Mouse (Mus musculus): ENCODE results near the gene Npas3. TPM values are rescaled to one million over a fixed set of nuclear protein-coding genes. Genes with fewer than 3 reads are reported as not detected.

Npas3 gene
- polyA plus RNA-seq, 1 experiment from 2014 or later, result 1.3 TPM

DNA sequence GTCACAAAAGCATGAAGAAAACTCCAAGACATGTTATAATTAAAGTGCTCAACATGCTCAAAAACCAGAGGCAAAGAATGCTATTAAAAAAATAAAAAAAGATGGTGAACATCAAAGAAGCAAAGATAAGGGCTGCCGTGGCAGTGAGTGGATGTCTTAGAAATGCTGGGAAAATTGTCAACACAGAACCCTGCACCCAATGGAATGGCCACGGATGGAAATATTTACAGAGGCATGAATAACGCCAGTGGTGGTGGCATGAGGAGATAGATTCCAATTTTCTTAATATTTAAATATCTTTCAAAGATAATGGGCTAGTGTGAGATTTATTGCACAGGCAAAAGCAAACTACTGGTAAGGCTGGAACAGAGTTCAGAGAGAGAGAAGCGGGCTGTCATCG, 628.2 kb downstream of the Npas3 start:
- H3K9me3 ChIP-seq (replicated peaks; ENCODE audit: control insufficient read depth, low read length), result no peaks in the 10 kb centered on the region
- no peak overlapping the region for H3K4me3 ChIP-seq (ENCODE audit: low read depth, low read length)
- WGBS (ENCODE audit: insufficient replicate concordance), result 72% methylated on average over 5 of the region's 5 CpGs
- H3K9ac ChIP-seq (ENCODE audit: low read depth, low read length), result no peak overlapping the region
- no peaks in the 10 kb centered on the region for H3K4me1 ChIP-seq (ENCODE audit: control insufficient read depth, insufficient read depth, low read length)
- ATAC-seq (replicated peaks; ENCODE audit: insufficient number of reproducible peaks, low FRiP score, low TSS enrichment), result no peak
- H3K4me2 ChIP-seq, result no peak overlapping the region
- no peaks in the 10 kb centered on the region for H3K27me3 ChIP-seq (ENCODE audit: control insufficient read depth, insufficient read depth, low read length)
- H3K36me3 ChIP-seq (ENCODE audit: control insufficient read depth, insufficient read depth, low read length), result no peaks in the 10 kb centered on the region
- H3K27ac ChIP-seq (ENCODE audit: low read depth, low read length), result no peak overlapping the region

DNA sequence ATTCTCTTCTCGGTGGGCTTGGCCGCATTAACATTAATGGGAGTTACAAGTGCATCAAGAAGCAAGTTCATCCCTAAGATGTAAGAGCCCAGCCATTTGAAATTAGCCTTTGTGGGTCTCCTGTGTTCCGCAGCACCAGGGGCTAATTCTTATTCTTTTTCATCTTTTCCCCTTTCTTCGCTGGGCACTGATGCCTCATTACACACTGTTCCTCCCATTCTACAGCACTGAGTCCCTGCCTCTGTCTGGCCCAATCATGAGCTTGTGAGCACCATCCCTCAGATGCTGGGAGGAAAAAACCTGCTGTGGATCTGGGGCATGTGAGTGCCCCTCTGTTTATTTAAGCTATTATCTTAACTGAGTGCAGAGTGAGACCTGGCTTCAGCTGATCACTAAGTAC, 633.2 kb downstream of the Npas3 start:
- Histone ChIP-seq H3K9ac (ENCODE audit: low read depth, low read length) (no peak overlapping the region), H3K27ac (ENCODE audit: low read depth, low read length) (no peak overlapping the region), H3K36me3 (ENCODE audit: control insufficient read depth, insufficient read depth, low read length) (no peaks in the 10 kb centered on the region), H3K27me3 (ENCODE audit: control insufficient read depth, insufficient read depth, low read length) (no peaks in the 10 kb centered on the region), H3K4me2 (no peak overlapping the region), H3K4me1 (ENCODE audit: control insufficient read depth, insufficient read depth, low read length) (no peaks in the 10 kb centered on the region), H3K9me3 (replicated peaks; ENCODE audit: control insufficient read depth, low read length) (no peaks in the 10 kb centered on the region), H3K4me3 (ENCODE audit: low read depth, low read length) (no peak overlapping the region)
- WGBS (ENCODE audit: insufficient replicate concordance), result 86% methylated on average over 4 of the region's 4 CpGs
- no peak for ATAC-seq (replicated peaks; ENCODE audit: insufficient number of reproducible peaks, low FRiP score, low TSS enrichment)

DNA sequence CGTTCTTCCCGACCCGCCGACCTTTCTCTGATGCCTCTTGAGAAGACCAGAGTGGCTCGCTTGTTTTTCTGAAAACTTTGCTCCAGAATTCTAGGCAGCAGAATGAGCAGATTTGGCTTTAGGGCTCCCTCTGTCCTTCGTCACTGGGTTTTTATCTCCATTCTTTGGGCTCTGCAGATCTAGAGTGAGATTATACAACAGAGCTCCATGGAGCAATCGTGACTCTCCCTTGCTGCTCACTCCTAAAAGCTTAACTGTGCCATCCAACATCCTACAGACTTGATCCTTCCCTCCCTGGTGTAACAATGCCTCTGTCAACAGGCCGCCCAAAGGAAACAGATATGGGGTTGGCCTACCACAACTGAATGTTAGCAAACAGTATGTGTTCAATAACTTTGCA, 634.4 kb downstream of the Npas3 start:
- Histone ChIP-seq H3K27ac (ENCODE audit: low read depth, low read length) (no peak overlapping the region), H3K4me1 (ENCODE audit: control insufficient read depth, insufficient read depth, low read length) (no peaks in the 10 kb centered on the region), H3K4me2 (no peak overlapping the region), H3K9me3 (replicated peaks; ENCODE audit: control insufficient read depth, low read length) (no peaks in the 10 kb centered on the region), H3K9ac (ENCODE audit: low read depth, low read length) (no peak overlapping the region), H3K36me3 (ENCODE audit: control insufficient read depth, insufficient read depth, low read length) (no peaks in the 10 kb centered on the region), H3K4me3 (ENCODE audit: low read depth, low read length) (no peak overlapping the region), H3K27me3 (ENCODE audit: control insufficient read depth, insufficient read depth, low read length) (no peaks in the 10 kb centered on the region)
- no peak for ATAC-seq (replicated peaks; ENCODE audit: insufficient number of reproducible peaks, low FRiP score, low TSS enrichment)
- WGBS (ENCODE audit: insufficient replicate concordance), result 65% methylated on average over 8 of the region's 8 CpGs

DNA sequence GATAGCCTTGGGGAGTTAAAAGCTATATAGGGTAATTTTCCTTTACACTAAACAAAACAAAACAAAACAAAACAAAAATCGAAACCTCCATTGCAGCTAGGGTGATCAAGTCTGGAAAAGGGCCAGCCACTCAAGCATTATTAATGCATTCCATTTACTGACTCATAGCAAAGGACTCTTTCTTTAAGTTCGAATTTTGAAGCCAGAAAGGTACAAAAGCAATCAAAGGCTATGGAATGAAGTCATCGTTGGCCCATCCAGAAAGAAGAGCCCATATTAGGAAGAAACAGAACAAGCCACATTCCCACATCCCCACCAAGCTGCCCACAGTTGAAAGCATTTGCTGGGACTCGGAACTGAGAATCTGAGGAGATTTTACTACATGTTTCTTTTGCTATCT, 640.1 kb downstream of the Npas3 start:
- H3K36me3 ChIP-seq (ENCODE audit: control insufficient read depth, insufficient read depth, low read length), result no peaks in the 10 kb centered on the region
- H3K27me3 ChIP-seq (ENCODE audit: control insufficient read depth, insufficient read depth, low read length), result no peaks in the 10 kb centered on the region
- no peak for ATAC-seq (replicated peaks; ENCODE audit: insufficient number of reproducible peaks, low FRiP score, low TSS enrichment)
- no peaks in the 10 kb centered on the region for H3K9me3 ChIP-seq (replicated peaks; ENCODE audit: control insufficient read depth, low read length)
- no peak overlapping the region for H3K27ac ChIP-seq (ENCODE audit: low read depth, low read length)
- 61% methylated on average over 4 of the region's 4 CpGs for WGBS (ENCODE audit: insufficient replicate concordance)
- H3K4me1 ChIP-seq (ENCODE audit: control insufficient read depth, insufficient read depth, low read length), result no peaks in the 10 kb centered on the region
- no peak overlapping the region for H3K4me3 ChIP-seq (ENCODE audit: low read depth, low read length)
- H3K9ac ChIP-seq (ENCODE audit: low read depth, low read length), result no peak overlapping the region
- no peak overlapping the region for H3K4me2 ChIP-seq

DNA sequence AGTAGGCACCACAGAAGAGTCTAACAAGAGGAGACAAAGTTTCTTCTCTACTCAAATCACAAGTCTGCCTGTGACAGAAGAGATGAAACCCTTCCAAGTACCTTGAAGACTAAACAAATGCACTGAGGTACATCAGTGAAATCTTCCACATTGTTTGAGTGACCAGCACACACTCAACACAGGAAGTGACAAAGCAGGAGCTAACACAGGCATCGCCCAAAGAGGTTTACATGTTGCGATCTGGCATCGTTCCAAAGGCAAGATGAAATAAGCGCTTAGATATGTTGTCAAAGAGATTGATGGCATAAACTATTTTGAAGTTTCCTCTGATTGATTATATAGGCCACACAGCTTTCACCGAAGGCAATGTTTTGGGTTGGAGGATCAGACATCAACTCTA, 647.4 kb downstream of the Npas3 start:
- no peak overlapping the region for H3K4me3 ChIP-seq (ENCODE audit: low read depth, low read length)

DNA sequence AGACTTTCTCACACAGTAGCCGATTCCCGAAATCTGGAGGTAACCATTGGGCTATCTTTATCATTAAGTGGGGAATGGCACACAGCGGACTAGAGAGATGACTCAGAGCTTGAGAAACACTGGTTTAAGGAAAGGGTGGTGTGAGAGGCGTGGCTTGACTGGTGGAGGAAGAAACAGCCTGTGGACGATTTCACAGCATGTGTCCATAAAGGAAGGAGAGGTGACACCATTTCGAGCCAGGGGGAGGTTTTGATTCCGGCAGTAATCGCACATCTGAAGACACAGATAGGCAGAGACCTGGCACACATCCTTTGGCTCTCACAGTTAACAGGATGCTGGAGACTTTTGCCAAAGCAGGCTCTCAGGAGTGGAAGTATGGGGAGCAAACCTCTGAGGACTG, 660.3 kb downstream of the Npas3 start:
- 66% methylated on average over 8 of the region's 8 CpGs for WGBS (ENCODE audit: insufficient replicate concordance)
- Histone ChIP-seq H3K4me1 (ENCODE audit: control insufficient read depth, insufficient read depth, low read length) (no peaks in the 10 kb centered on the region), H3K36me3 (ENCODE audit: control insufficient read depth, insufficient read depth, low read length) (no peaks in the 10 kb centered on the region), H3K9ac (ENCODE audit: low read depth, low read length) (no peak overlapping the region), H3K27me3 (ENCODE audit: control insufficient read depth, insufficient read depth, low read length) (no peaks in the 10 kb centered on the region), H3K9me3 (replicated peaks; ENCODE audit: control insufficient read depth, low read length) (no peaks in the 10 kb centered on the region), H3K4me2 (no peak overlapping the region), H3K27ac (ENCODE audit: low read depth, low read length) (no peak overlapping the region), H3K4me3 (ENCODE audit: low read depth, low read length) (no peak overlapping the region)
- no peak for ATAC-seq (replicated peaks; ENCODE audit: insufficient number of reproducible peaks, low FRiP score, low TSS enrichment)

More for the DNA sequence above, 647.4 kb downstream of the Npas3 start:
- Histone ChIP-seq H3K27me3 (ENCODE audit: control insufficient read depth, insufficient read depth, low read length) (no peaks in the 10 kb centered on the region), H3K4me1 (ENCODE audit: control insufficient read depth, insufficient read depth, low read length) (no peaks in the 10 kb centered on the region), H3K9ac (ENCODE audit: low read depth, low read length) (no peak overlapping the region), H3K27ac (ENCODE audit: low read depth, low read length) (no peak overlapping the region), H3K9me3 (replicated peaks; ENCODE audit: control insufficient read depth, low read length) (no peaks in the 10 kb centered on the region), H3K4me2 (no peak overlapping the region), H3K36me3 (ENCODE audit: control insufficient read depth, insufficient read depth, low read length) (no peaks in the 10 kb centered on the region)
- ATAC-seq (replicated peaks; ENCODE audit: insufficient number of reproducible peaks, low FRiP score, low TSS enrichment), result no peak
- WGBS (ENCODE audit: insufficient replicate concordance), result 80% methylated on average over 5 of the region's 5 CpGs

DNA sequence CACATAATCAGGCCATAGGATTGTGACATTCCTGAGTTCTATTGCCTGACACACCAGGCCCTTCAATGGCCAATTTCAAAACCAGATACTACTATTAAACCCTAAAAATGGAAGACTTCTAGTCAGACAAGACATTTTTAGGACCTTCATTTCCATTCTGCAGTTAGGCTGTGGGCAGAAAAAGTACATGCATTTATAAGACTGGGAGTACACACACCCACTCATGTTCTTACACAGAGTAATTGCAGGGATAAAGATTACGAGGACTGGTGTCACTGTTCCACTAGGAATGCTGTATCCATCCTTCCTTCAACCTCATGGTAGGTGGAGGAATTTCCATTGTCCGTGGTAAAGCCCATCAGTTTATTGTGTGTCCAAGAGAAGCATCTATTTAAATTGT, 661.7 kb downstream of the Npas3 start:
- 73% methylated on average over 2 of the region's 2 CpGs for WGBS (ENCODE audit: insufficient replicate concordance)
- no peaks in the 10 kb centered on the region for H3K9me3 ChIP-seq (replicated peaks; ENCODE audit: control insufficient read depth, low read length)
- H3K27ac ChIP-seq (ENCODE audit: low read depth, low read length), result no peak overlapping the region
- no peaks in the 10 kb centered on the region for H3K27me3 ChIP-seq (ENCODE audit: control insufficient read depth, insufficient read depth, low read length)
- no peaks in the 10 kb centered on the region for H3K4me1 ChIP-seq (ENCODE audit: control insufficient read depth, insufficient read depth, low read length)
- H3K36me3 ChIP-seq (ENCODE audit: control insufficient read depth, insufficient read depth, low read length), result no peaks in the 10 kb centered on the region
- no peak for ATAC-seq (replicated peaks; ENCODE audit: insufficient number of reproducible peaks, low FRiP score, low TSS enrichment)
- H3K4me2 ChIP-seq, result no peak overlapping the region
- H3K4me3 ChIP-seq (ENCODE audit: low read depth, low read length), result no peak overlapping the region
- no peak overlapping the region for H3K9ac ChIP-seq (ENCODE audit: low read depth, low read length)

DNA sequence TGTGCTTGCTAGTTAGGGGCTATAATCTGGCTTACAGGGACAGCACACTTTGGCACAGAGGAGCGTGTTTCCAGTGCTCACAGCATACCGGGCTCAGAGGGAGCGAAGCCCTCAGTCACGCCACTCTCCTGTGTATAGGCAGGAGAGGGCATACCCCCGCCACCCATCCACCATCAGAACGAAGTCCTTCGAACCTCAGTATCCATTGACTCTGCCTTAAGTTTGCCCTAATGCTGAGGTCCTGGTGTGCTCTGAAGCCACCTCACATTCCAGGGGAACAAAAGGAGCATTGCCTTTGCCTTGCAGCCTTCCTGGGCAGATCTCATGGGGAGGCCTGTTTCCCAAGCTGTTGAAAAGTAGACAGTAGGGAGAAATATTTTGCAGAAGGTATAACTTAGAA, 673.7 kb downstream of the Npas3 start:
- Histone ChIP-seq H3K36me3 (ENCODE audit: control insufficient read depth, insufficient read depth, low read length) (no peaks in the 10 kb centered on the region), H3K4me2 (no peak overlapping the region), H3K27ac (ENCODE audit: low read depth, low read length) (no peak overlapping the region), H3K27me3 (ENCODE audit: control insufficient read depth, insufficient read depth, low read length) (no peaks in the 10 kb centered on the region), H3K9me3 (replicated peaks; ENCODE audit: control insufficient read depth, low read length) (no peaks in the 10 kb centered on the region), H3K4me1 (ENCODE audit: control insufficient read depth, insufficient read depth, low read length) (peaks cover 6% of the 10 kb centered on the region; the same call in 1 of the 2 replicates), H3K4me3 (ENCODE audit: low read depth, low read length) (no peak overlapping the region), H3K9ac (ENCODE audit: low read depth, low read length) (no peak overlapping the region)
- no peak for ATAC-seq (replicated peaks; ENCODE audit: insufficient number of reproducible peaks, low FRiP score, low TSS enrichment)
- 89% methylated on average over 7 of the region's 7 CpGs for WGBS (ENCODE audit: insufficient replicate concordance)

DNA sequence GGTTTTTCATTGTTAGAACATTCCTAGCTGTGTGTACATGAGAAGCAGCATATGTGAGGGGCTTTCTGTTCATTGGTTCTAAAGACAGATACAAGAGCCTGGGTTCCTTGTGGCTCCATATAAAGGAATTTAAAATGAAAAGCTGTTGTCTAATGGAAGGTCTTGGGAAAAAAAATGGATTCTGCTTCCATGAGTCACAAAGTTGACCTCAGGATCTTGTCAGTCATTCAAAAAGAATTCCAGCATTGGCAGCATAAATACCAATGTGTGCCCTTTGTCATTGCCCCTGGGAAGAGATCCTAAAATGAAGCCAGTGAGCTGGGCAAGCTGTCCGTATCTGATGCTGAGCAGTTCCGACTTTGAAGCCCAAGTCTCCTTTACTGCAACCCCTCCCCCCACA, 700.3 kb downstream of the Npas3 start:
- no peak for ATAC-seq (replicated peaks; ENCODE audit: insufficient number of reproducible peaks, low FRiP score, low TSS enrichment)
- H3K4me2 ChIP-seq, result no peak overlapping the region
- H3K9me3 ChIP-seq (replicated peaks; ENCODE audit: control insufficient read depth, low read length), result no peaks in the 10 kb centered on the region
- H3K27me3 ChIP-seq (ENCODE audit: control insufficient read depth, insufficient read depth, low read length), result no peaks in the 10 kb centered on the region
- H3K9ac ChIP-seq (ENCODE audit: low read depth, low read length), result no peak overlapping the region
- no peaks in the 10 kb centered on the region for H3K36me3 ChIP-seq (ENCODE audit: control insufficient read depth, insufficient read depth, low read length)
- WGBS (ENCODE audit: insufficient replicate concordance), result 84% methylated on average over 2 of the region's 2 CpGs
- no peak overlapping the region for H3K27ac ChIP-seq (ENCODE audit: low read depth, low read length)
- H3K4me1 ChIP-seq (ENCODE audit: control insufficient read depth, insufficient read depth, low read length), result no peaks in the 10 kb centered on the region
- no peak overlapping the region for H3K4me3 ChIP-seq (ENCODE audit: low read depth, low read length)
